Comparison of ENCODE assay signal across 11 mouse cellular contexts in the genomic region with DNA sequence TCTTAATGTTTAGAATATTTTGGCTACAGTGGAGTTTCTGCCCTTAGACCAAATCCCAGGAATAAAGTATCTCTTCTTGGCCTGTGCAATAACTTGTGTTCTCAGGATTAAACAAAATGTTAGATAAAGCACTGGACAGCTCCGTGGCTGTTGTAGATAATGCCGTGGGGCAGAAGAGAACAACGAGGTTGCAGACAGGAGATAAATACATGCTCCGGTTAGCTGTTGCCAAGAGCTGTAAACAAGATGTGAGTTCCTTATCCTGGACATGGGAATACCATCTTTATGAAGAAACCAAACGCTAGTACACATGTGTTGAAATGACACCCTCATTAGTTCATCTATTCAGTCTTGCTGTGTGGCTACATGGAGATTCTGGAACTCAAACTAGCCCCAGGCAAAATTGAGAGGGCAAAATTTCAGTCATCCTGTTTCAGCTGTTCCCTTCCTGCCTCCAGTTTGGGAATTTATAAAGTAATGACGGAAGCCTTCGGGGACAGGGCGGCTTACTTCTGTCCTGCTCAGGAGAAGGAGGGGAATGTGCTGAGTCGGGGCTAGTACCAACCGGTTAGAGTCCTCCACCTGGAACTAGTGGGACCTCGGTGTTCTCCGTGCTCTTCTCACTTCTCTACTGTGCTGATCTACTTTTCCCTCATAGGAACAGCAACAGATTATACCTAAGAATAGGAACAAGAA. TPM values are rescaled to one million over a fixed set of nuclear protein-coding genes. Genes with fewer than 3 reads are reported as not detected.
A peak's percentile ranks its signal among the peaks of the same experiment; 100 is the strongest.
DNase-seq lines count a peak whose midpoint lies in the region; ATAC-seq and TF ChIP-seq lines count a peak whose summit lies in the region.
"Had no signal": no experiment of that assay in that cellular context is flagged by ENCODE, and none has a peak within 500 bp of the region (broad histone marks: within the 10 kb centered on the region; RNA-seq: fewer than 3 reads in every experiment).

No protein-coding gene starts in this region.

- H3K4me3 ChIP-seq in heart, embryonic 11.5 days (ENCODE audit: low read depth, low read length), result no peak overlapping the region
- H3K4me3 ChIP-seq in heart, adult 2 months, result no peak overlapping the region
- H3K4me3 ChIP-seq in kidney, embryonic 16.5 days (ENCODE audit: low read length), result no peak overlapping the region
- H3K4me3 ChIP-seq in liver, embryonic 15.5 days (replicated peaks), result 0 out of 2 replicates have a peak overlapping the region, but pooled peaks have one; percentile 6
- H3K4me3 ChIP-seq: lung, embryonic 15.5 days; neural tube, embryonic 12.5 days had no signal

- H3K4me1 ChIP-seq in heart, embryonic 11.5 days (ENCODE audit: control insufficient read depth, insufficient read depth, low read length), result 0 out of 2 replicates have a peak, but pooled peaks cover 3% of the 10 kb centered on the region
- H3K4me1 ChIP-seq in heart, adult 2 months (ENCODE audit: control insufficient read depth, insufficient read depth, low read length), result no peaks in the 10 kb centered on the region
- no peaks in the 10 kb centered on the region for H3K4me1 ChIP-seq in kidney, embryonic 16.5 days (ENCODE audit: insufficient read depth, low read length)
- H3K4me1 ChIP-seq in liver, embryonic 15.5 days (replicated peaks), result peaks cover 61% of the 10 kb centered on the region
- H3K4me1 ChIP-seq: lung, embryonic 15.5 days; neural tube, embryonic 12.5 days had no signal

- H3K27ac ChIP-seq in heart, embryonic 11.5 days (ENCODE audit: low read depth, low read length), result peak overlapping the region; percentile 78
- H3K27ac ChIP-seq in heart, adult 2 months, result no peak overlapping the region
- no peak overlapping the region for H3K27ac ChIP-seq in kidney, embryonic 16.5 days (ENCODE audit: low read length)
- peak overlapping the region; percentile 91 for H3K27ac ChIP-seq in liver, embryonic 15.5 days (replicated peaks)
- H3K27ac ChIP-seq: lung, embryonic 15.5 days; neural tube, embryonic 12.5 days had no signal

- no peak for DNase-seq in heart, adult 2 months
- peak; percentile 68 for DNase-seq in MEL-GATA-1-ER (ENCODE audit: extremely low read depth, low read depth)
- no peak for DNase-seq in adrenal gland, adult 18-20 months (ENCODE audit: low spot score in 2 of 2)
- no peak for DNase-seq in adrenal gland, adult 2 months
- DNase-seq: midbrain, embryonic 14.5 days had no signal

- ATAC-seq in heart, embryonic 11.5 days (replicated peaks; ENCODE audit: insufficient number of reproducible peaks, low FRiP score, low TSS enrichment), result peak; percentile 84
- 0 out of 2 replicates have a peak, but pooled peaks have one; percentile 57 for ATAC-seq in kidney, embryonic 16.5 days (ENCODE audit: low FRiP score, low TSS enrichment)
- peak; percentile 89 for ATAC-seq in liver, embryonic 15.5 days (ENCODE audit: insufficient read depth)
- ATAC-seq in granulocyte monocyte progenitor cell, adult 5-6 weeks (replicated peaks; ENCODE audit: poor library complexity, severe bottlenecking), result no peak

- H3K4me2 ChIP-seq in heart, embryonic 11.5 days, result no peak overlapping the region
- H3K4me2 ChIP-seq in kidney, embryonic 16.5 days (replicated peaks; ENCODE audit: low read depth, low read length), result no peak overlapping the region
- H3K4me2 ChIP-seq in liver, embryonic 15.5 days, result peak overlapping the region; percentile 51
- H3K4me2 ChIP-seq: lung, embryonic 15.5 days; neural tube, embryonic 12.5 days had no signal

- intact Hi-C loops in heart, adult 2 months (cut with DNase I), result no loop called here

- no peaks in the 10 kb centered on the region for H3K9me3 ChIP-seq in heart, embryonic 11.5 days (replicated peaks; ENCODE audit: control insufficient read depth, low read length)
- no peaks in the 10 kb centered on the region for H3K9me3 ChIP-seq in kidney, embryonic 16.5 days (ENCODE audit: low read length)
- H3K9me3 ChIP-seq in liver, embryonic 15.5 days (replicated peaks), result no peaks in the 10 kb centered on the region
- H3K9me3 ChIP-seq: lung, embryonic 15.5 days; neural tube, embryonic 12.5 days had no signal

- TF ChIP-seq CTCF in heart, adult 2 months (IDR thresholded peaks at IDR 0.05), result no peak

- no peak for TF ChIP-seq POLR2A in heart, adult 2 months (IDR thresholded peaks at IDR 0.05; ENCODE audit: insufficient read depth, low read depth, low read length)

- 0 out of 2 replicates have a peak overlapping the region, but pooled peaks have one; percentile 23 for H3K9ac ChIP-seq in heart, embryonic 11.5 days (ENCODE audit: low read depth, low read length)
- H3K9ac ChIP-seq in heart, adult 2 months (ENCODE audit: low read depth, low read length), result no peak overlapping the region
- H3K9ac ChIP-seq in kidney, embryonic 16.5 days (replicated peaks; ENCODE audit: low read length), result no peak overlapping the region
- H3K9ac ChIP-seq in liver, embryonic 15.5 days, result peak overlapping the region; percentile 39
- H3K9ac ChIP-seq: lung, embryonic 15.5 days; neural tube, embryonic 12.5 days had no signal

- H3K36me3 ChIP-seq in heart, embryonic 11.5 days (ENCODE audit: control insufficient read depth, insufficient read depth, low read length), result no peaks in the 10 kb centered on the region
- H3K36me3 ChIP-seq in heart, adult 2 months (ENCODE audit: control insufficient read depth, insufficient read depth, low read length), result no peaks in the 10 kb centered on the region
- H3K36me3 ChIP-seq in kidney, embryonic 16.5 days (ENCODE audit: insufficient read depth, low read length), result no peaks in the 10 kb centered on the region
- no peaks in the 10 kb centered on the region for H3K36me3 ChIP-seq in liver, embryonic 15.5 days (replicated peaks)
- H3K36me3 ChIP-seq: lung, embryonic 15.5 days; neural tube, embryonic 12.5 days had no signal

- TF ChIP-seq EP300 in heart, adult 2 months (IDR thresholded peaks at IDR 0.05; ENCODE audit: insufficient read depth, low read depth, low read length), result no peak

- H3K79me2 ChIP-seq in heart, adult 2 months (replicated peaks; ENCODE audit: control insufficient read depth, insufficient read depth, low read length), result no peaks in the 10 kb centered on the region

- WGBS in heart, embryonic 11.5 days (ENCODE audit: insufficient replicate concordance), result 60% methylated on average over 12 of the region's 12 CpGs
- WGBS in heart, adult 2 months, result 49% methylated on average over 12 of the region's 12 CpGs
- WGBS in kidney, embryonic 16.5 days, result 75% methylated on average over 12 of the region's 12 CpGs
- 31% methylated on average over 12 of the region's 12 CpGs for WGBS in liver, embryonic 15.5 days (ENCODE audit: insufficient replicate concordance)

- H3K27me3 ChIP-seq in heart, embryonic 11.5 days (ENCODE audit: control insufficient read depth, insufficient read depth, low read length), result no peaks in the 10 kb centered on the region
- peaks cover 1% of the 10 kb centered on the region; the same call in 1 of the 2 replicates for H3K27me3 ChIP-seq in heart, adult 2 months (ENCODE audit: control insufficient read depth, insufficient read depth, low read length)
- no peaks in the 10 kb centered on the region for H3K27me3 ChIP-seq in kidney, embryonic 16.5 days (ENCODE audit: insufficient read depth, low read length)
- H3K27me3 ChIP-seq in liver, embryonic 15.5 days, result no peaks in the 10 kb centered on the region
- H3K27me3 ChIP-seq: lung, embryonic 15.5 days; neural tube, embryonic 12.5 days had no signal

RNA-seq across cellular contexts. Expression of a gene that starts 9.4 kb away (rescaled TPM):
- polyA plus RNA-seq in heart, embryonic 11.5 days (2014; fragmentation: Nextera tagmentation; extraction: Ambion mirVana), result 74.3 and 77.0 TPM in 2 replicates
- 10 to 100 TPM; 14.2 to 14.3 TPM for total RNA-seq in heart, adult 2 months (2021)
- 8.7 and 11.1 TPM in 2 replicates for polyA plus RNA-seq in heart, adult 2 months (2012; rRNA removed)
- 72.1 and 74.4 TPM in 2 replicates for polyA plus RNA-seq in kidney, embryonic 16.5 days (2015; fragmentation: Nextera tagmentation; extraction: Ambion mirVana)
- polyA plus RNA-seq in liver, embryonic 15.5 days (2015; fragmentation: Nextera tagmentation; extraction: Ambion mirVana), result 82.9 and 84.9 TPM in 2 replicates
- total RNA-seq in granulocyte monocyte progenitor cell, adult 5-6 weeks (2014; fragmentation: Nextera tagmentation), result 36.3 and 45.2 TPM in 2 replicates
- total RNA-seq in granulocyte monocyte progenitor cell, adult 5-6 weeks (2017), result 37.9 and 49.9 TPM in 2 replicates
- 10 to 100 TPM; 27.9 to 38.8 TPM for total RNA-seq in adrenal gland, adult 18-20 months (2021)
- 10 to 100 TPM; 36.6 to 39.7 TPM for total RNA-seq in adrenal gland, adult 2 months (2021)
- polyA plus RNA-seq in adrenal gland, adult 2 months (2012; rRNA removed), result 198 and 228 TPM in 2 replicates

RNA-seq across cellular contexts. Expression of a gene that starts 9.8 kb away (rescaled TPM):
- polyA plus RNA-seq in heart, embryonic 11.5 days (2014; fragmentation: Nextera tagmentation; extraction: Ambion mirVana), result 83.5 and 91.5 TPM in 2 replicates
- 10 to 100 TPM; 27.8 to 28.9 TPM for total RNA-seq in heart, adult 2 months (2021)
- polyA plus RNA-seq in heart, adult 2 months (2012; rRNA removed), result 7.4 and 18.5 TPM in 2 replicates
- 97.9 and 161 TPM in 2 replicates for polyA plus RNA-seq in kidney, embryonic 16.5 days (2015; fragmentation: Nextera tagmentation; extraction: Ambion mirVana)
- polyA plus RNA-seq in liver, embryonic 15.5 days (2015; fragmentation: Nextera tagmentation; extraction: Ambion mirVana), result 35.2 and 55.6 TPM in 2 replicates
- total RNA-seq in granulocyte monocyte progenitor cell, adult 5-6 weeks (2014; fragmentation: Nextera tagmentation), result 146 and 204 TPM in 2 replicates
- total RNA-seq in granulocyte monocyte progenitor cell, adult 5-6 weeks (2017), result 105 and 159 TPM in 2 replicates
- total RNA-seq in adrenal gland, adult 18-20 months (2021), result 10 to 100 TPM; 57.3 to 98.9 TPM
- total RNA-seq in adrenal gland, adult 2 months (2021), result 10 to 100 TPM; 23.2 to 51.6 TPM
- 0.38 and 0.55 TPM in 2 replicates for polyA plus RNA-seq in adrenal gland, adult 2 months (2012; rRNA removed)

Comparison
In these comparisons a context has a peak if more than half of its experiments do, and no peak if none do; other contexts are left out.
1. H3K27ac ChIP-seq: peak in heart, embryonic 11.5 days (single experiment) and liver, embryonic 15.5 days (single experiment); none in heart, adult 2 months (single experiment) and kidney, embryonic 16.5 days (single experiment).
2. H3K9ac ChIP-seq: peak in heart, embryonic 11.5 days (single experiment) and liver, embryonic 15.5 days (single experiment); none in heart, adult 2 months (single experiment) and kidney, embryonic 16.5 days (single experiment).